ENCODE assay signal across 22 mouse cellular contexts in genomic region chr9:98260210-98260609, GRCm38 (mm10). TPM values are rescaled to one million over a fixed set of nuclear protein-coding genes. Genes with fewer than 3 reads are reported as not detected.
DNase-seq lines count a peak whose midpoint lies in the region.
"Had no signal": no experiment of that assay in that cellular context is flagged by ENCODE, and none has a peak within 500 bp of the region (broad histone marks: within the 10 kb centered on the region; RNA-seq: fewer than 3 reads in every experiment).

No protein-coding gene starts in this region.

- H3K27me3 ChIP-seq in heart, embryonic 10.5 days (ENCODE audit: insufficient read depth, poor library complexity, severe bottlenecking): no peaks in the 10 kb centered on the region
- H3K27me3 ChIP-seq: heart, embryonic 15.5 days; liver, embryonic 15.5 days; stomach, embryonic 15.5 days had no signal

- no peaks in the 10 kb centered on the region for H3K4me1 ChIP-seq in heart, embryonic 10.5 days
- H3K4me1 ChIP-seq: heart, embryonic 15.5 days; limb, embryonic 13.5 days; liver, embryonic 15.5 days; stomach, embryonic 15.5 days had no signal

- no peaks in the 10 kb centered on the region for H3K9me3 ChIP-seq in heart, embryonic 10.5 days
- H3K9me3 ChIP-seq: G1E; heart, embryonic 15.5 days; limb, embryonic 13.5 days; liver, embryonic 15.5 days; midbrain, embryonic 10.5 days; stomach, embryonic 15.5 days had no signal

- WGBS in heart, embryonic 10.5 days: 81% methylated on average over 8 of the region's 8 CpGs

- H3K4me3 ChIP-seq in heart, embryonic 10.5 days: no peak overlapping the region
- H3K4me3 ChIP-seq: heart, embryonic 15.5 days; limb, embryonic 13.5 days; liver, embryonic 15.5 days; midbrain, embryonic 10.5 days; stomach, embryonic 15.5 days had no signal

- peak; percentile 22 for DNase-seq in adrenal gland, postnatal 14 days
- no peak for DNase-seq in adrenal gland, adult 18-20 months (ENCODE audit: low spot score in 2 of 2)
- peak; percentile 3 for DNase-seq in heart, postnatal 10 days
- DNase-seq in heart, embryonic 10.5 days (ENCODE audit: low spot score): no peak
- peak; percentile 24 for DNase-seq in adipocyte (ENCODE audit: low spot score)
- peak; percentile 35 to 41 for DNase-seq in layer of hippocampus, adult 8-10 months (ENCODE audit: low spot score in 2 of 2)
- DNase-seq in spleen, postnatal 36 days (ENCODE audit: low spot score in 2 of 2): no peak
- DNase-seq in left cerebral cortex, adult 9 months (ENCODE audit: low spot score in 2 of 2): no peak
- DNase-seq: cerebellum, adult 11-12 months; cerebellum, postnatal 25 days; embryo, embryonic 11 days; kidney, adult 11 months; kidney, postnatal 10 days; lung, postnatal 4 days; right cerebral cortex, postnatal 14 days; thymus, adult 2 months had no signal

- intact Hi-C loops in heart, postnatal 10 days (cut with DNase I): no loop called here

- no peak overlapping the region for H3K27ac ChIP-seq in heart, embryonic 10.5 days
- H3K27ac ChIP-seq: heart, embryonic 15.5 days; limb, embryonic 13.5 days; liver, embryonic 15.5 days; midbrain, embryonic 10.5 days; stomach, embryonic 15.5 days had no signal

- H3K36me3 ChIP-seq in heart, embryonic 10.5 days: no peaks in the 10 kb centered on the region
- H3K36me3 ChIP-seq: G1E; heart, embryonic 15.5 days; limb, embryonic 13.5 days; liver, embryonic 15.5 days; midbrain, embryonic 10.5 days; stomach, embryonic 15.5 days had no signal

RNA-seq across cellular contexts. Expression of gene Nmnat3, which starts 27.0 kb away (rescaled TPM):
- total RNA-seq in adrenal gland, postnatal 14 days (2021): 12.1 and 13.3 TPM in 2 replicates
- 10 to 100 TPM in 1 of 2 experiments, 1 to 10 TPM in 1; 9.8 to 13.6 TPM for total RNA-seq in adrenal gland, adult 18-20 months (2021)
- total RNA-seq in heart, postnatal 10 days (2021): 10 to 100 TPM; 11.2 to 12.8 TPM
- 8.9 and 10.2 TPM in 2 replicates for polyA plus RNA-seq in heart, embryonic 10.5 days (2016; fragmentation: Nextera tagmentation; extraction: Ambion mirVana)
- 1 to 10 TPM; 1.0 to 2.8 (median 2.4) TPM for total RNA-seq in layer of hippocampus, adult 8-10 months (2022)

Comparison
In these comparisons a context has a peak if more than half of its experiments do, and no peak if none do; other contexts are left out.
1. DNase-seq: peak in adrenal gland, postnatal 14 days (single experiment), heart, postnatal 10 days (2 of 2), adipocyte (single experiment) and layer of hippocampus, adult 8-10 months (2 of 2); none in adrenal gland, adult 18-20 months (0 of 2), heart, embryonic 10.5 days (single experiment), spleen, postnatal 36 days (0 of 2) and left cerebral cortex, adult 9 months (0 of 2).